Mouse (Mus musculus): ENCODE results near the gene Il16.

Gene Il16

GRCm38 (mm10) chr7:83641163-83641562 is 104.4 kb downstream of the Il16 start:
- DNase-seq: no peak

GRCm38 (mm10) chr7:83640581-83640980 is 104.9 kb downstream of the Il16 start:
- DNase-seq: no peak

DNA sequence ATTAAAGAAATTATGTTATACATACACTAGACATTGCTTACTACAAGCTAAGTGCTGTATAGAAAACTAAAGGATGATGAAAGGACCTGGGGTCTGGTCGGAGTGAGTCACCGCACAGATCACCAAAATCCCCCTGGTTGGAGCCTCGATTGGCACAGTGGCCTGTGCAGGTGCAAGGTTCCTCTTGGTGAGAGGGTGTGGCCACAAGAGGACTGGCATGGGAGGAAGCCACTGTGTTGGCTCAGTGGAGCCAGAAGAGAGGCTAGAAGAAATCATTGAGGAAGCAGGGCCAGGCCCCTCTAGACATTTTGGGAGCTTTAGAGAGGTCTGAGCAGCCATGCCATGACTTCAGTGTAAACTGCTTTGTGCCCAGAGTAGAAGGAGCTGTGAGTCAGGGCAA is 106.4 kb downstream of the Il16 start:
- DNase-seq: no peak

GRCm38 (mm10) chr7:83637781-83638583 is 107.5 kb downstream of the Il16 start:
- peak; percentile 66 to 78 for DNase-seq

- no peak for DNase-seq
Measured at GRCm38 (mm10) chr7:83636425-83636824, 109.1 kb downstream of the Il16 start.

GRCm38 (mm10) chr7:83635726-83636125 is 109.8 kb downstream of the Il16 start:
- no peak for DNase-seq

DNA sequence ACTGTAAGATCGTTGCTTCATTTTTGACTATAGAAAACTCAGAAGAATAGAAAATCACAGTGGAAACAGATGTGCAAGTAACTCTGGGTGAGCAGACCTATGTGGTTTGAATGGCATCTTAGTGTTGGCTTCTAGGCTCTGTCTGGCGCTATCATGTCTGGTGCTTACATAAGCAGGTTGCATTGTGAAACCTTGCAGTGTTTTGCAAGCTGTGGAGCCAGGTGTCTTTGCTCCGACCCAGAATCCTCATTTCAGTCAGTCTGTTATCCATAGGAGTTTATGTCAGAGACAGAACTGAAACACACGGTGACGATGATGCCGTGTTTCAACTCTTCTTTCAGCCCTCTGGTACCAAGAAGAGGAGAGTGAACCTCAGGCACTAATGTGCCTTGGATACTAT is 111.7 kb downstream of the Il16 start:
- DNase-seq: peak in 1 of 2 experiments; percentile 71

- peak in 1 of 2 experiments; percentile 43 for DNase-seq
Measured at GRCm38 (mm10) chr7:83632682-83633120, 112.8 kb downstream of the Il16 start.

GRCm38 (mm10) chr7:83631828-83632681 is 113.5 kb downstream of the Il16 start, which contains the start of gene Stard5:
TSS of gene Stard5 (plus strand) at chr7:83631959.
- DNase-seq: peak; percentile 97 to 98

GRCm38 (mm10) chr7:83631073-83631827 is 114.3 kb downstream of the Il16 start:
- no peak for DNase-seq

- no peak for DNase-seq
Measured at GRCm38 (mm10) chr7:83627369-83627768, 118.2 kb downstream of the Il16 start.

DNA sequence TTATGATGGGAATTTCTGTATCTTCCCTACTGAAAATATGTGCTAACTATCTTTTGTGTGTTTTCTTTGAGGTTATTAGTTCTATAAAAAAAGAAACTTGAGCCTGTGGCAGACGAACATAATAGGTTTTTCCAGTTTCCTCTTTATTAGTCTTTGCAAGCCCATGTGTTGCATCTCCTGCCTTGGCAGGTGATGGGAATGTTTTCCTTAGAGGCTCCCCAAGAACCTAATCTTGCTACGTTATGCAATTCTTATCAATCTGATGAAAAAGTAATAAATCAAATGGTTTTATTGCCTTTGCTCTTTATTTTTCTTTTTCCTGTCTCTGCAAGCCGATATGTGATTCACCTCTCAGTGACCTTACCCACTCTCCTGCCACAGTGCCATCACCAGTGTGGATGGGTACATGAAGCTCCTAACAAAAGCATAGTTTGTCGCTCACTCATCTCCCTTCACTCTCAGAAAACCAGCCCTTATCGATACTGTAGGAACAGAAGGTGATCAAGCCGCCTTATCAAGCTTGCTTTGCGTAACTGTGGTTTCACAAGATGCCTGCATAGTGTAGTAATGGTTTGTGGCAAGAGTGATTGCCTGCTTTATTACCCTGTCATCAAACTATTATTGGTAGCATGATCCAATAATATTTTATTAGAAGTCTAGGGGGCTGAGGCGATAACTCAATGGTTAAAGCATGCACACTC is 118.8 kb downstream of the Il16 start:
- no peak for DNase-seq

DNA sequence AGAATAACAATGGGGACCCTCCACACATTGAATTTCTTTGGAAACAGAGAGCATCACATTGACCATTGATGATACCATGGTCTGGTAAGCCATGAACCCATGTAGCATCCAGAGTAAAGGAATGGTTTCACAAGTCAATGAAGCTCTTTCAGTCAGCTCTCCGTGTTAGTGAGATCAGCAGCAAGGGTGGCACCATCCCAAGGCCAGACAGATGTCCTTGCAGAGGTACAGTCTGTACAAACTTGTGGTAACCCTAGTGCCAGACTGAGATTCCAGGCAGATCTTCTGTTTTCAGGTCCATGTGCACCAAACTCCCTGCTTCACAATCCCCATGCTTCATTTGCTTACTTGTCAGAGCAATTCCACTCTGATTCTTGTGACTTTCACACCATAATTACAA is 121.5 kb downstream of the Il16 start:
- no peak for DNase-seq

- no peak for DNase-seq
Measured at GRCm38 (mm10) chr7:83622582-83622981, 122.9 kb downstream of the Il16 start.

DNA sequence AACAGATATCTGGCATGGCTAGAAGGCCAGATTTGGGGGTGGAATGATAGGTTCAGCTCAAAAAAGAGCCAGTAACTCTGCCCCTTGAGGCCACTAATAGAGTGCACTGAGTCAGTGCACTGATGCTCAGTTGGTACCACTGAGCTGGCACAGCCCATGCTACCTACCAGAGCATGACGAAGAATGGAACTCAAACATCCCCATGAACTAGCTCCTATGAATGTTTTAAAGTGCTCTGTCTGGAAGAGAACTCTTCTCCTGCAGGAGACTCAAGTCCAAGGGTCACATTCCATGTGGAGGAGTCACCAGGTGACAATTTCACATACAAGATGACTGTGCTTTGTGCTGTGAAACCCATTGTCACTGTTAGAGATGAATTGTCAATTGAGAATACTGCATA is 126.8 kb downstream of the Il16 start:
- DNase-seq: peak; percentile 70 to 71

DNA sequence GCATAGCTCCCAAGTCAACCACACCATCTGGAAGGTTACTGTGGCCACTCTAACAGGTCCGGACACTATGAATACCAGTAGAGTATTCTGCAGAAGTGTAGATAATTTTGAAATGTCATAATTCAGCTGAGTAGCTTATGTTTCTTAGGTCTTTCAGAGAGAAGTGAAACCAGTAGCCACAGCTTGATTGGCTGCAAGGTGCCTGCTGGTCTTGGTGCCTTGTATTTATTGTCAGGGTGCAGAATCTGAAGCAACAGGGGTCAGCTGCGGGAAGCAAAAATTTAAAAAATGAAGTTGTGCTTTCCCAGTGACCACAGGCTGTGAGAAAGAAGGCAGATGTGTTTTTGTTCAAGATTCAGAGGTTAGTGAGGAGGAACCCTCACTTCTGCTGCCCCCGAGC is 129.3 kb downstream of the Il16 start:
- no peak for DNase-seq

- DNase-seq: no peak
Measured at GRCm38 (mm10) chr7:83615815-83616214, 129.7 kb downstream of the Il16 start.

GRCm38 (mm10) chr7:83615272-83615671 is 130.3 kb downstream of the Il16 start:
- no peak for DNase-seq

GRCm38 (mm10) chr7:83611886-83612285 is 133.6 kb downstream of the Il16 start:
- DNase-seq: peak in 1 of 2 experiments; percentile 57

DNA sequence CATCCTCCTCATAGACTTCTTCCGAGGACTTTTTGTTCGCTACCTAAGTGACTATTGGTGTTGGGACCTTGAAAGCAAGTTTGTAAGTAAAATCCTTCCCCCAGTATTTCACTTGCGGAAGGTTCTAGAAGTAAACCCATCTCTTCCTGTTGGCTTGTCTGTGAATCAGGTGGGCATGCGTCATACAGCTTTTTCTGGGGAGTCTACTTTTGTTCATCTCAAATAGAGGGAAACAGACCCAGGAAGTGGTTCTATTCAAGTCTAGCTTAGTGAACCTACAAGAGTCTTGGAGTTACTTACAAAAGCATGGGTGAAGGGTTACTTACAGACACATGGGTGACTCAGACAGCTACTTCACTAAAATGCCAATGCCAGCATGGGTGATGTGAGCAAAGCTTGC is 135.6 kb downstream of the Il16 start:
- DNase-seq: no peak

GRCm38 (mm10) chr7:83606796-83607195 is 138.7 kb downstream of the Il16 start:
- no peak for DNase-seq

All from kidney, postnatal 36 days (tissue).